Mouse (Mus musculus) ES-E14 (cell line): ENCODE results near the gene Aacs. TPM values are rescaled to one million over a fixed set of nuclear protein-coding genes. Genes with fewer than 3 reads are reported as not detected.

Experiments
- DNase-seq: peaks from one replicate; pipeline ENCODE4 v3.0.0-alpha.2; 2013; ENCODE audit warnings: low read depth, low spot score
- H3K27ac ChIP-seq: 2 replicates; pipeline ENCODE4 v1.5.1; 2012; ENCODE audit warnings: low read depth, mild to moderate bottlenecking, low read length, moderate library complexity, mixed read lengths; ENCODE audit not compliant: poor library complexity, insufficient read depth, severe bottlenecking
- H3K36me3 ChIP-seq: 2 replicates; pipeline ENCODE4 v1.6.1; 2012; ENCODE audit warnings: mild to moderate bottlenecking, low read length, moderate library complexity, mixed read lengths; ENCODE audit not compliant: control insufficient read depth, poor library complexity, insufficient read depth, severe bottlenecking
- H3K4me1 ChIP-seq, 2 experiments: fragments of 150-350 bp in 1 of 2; sonication (generic) in 1 of 2; 2 replicates each; pipeline ENCODE4 v1.6.1; 2012; ENCODE audit warnings: low read length in 2 of 2, mild to moderate bottlenecking in 1 of 2, mixed read lengths in 1 of 2; ENCODE audit not compliant: control insufficient read depth in 2 of 2, insufficient read depth in 2 of 2, poor library complexity in 1 of 2
- H3K4me3 ChIP-seq, 2 experiments: fragments of 150-350 bp in 1 of 2; sonication (generic) in 1 of 2; 2 replicates each; pipeline ENCODE4 v1.5.1; 2012; ENCODE audit warnings: low read length in 2 of 2, low read depth in 1 of 2, mild to moderate bottlenecking in 1 of 2, mixed read lengths in 1 of 2; ENCODE audit not compliant: insufficient read depth in 1 of 2, poor library complexity in 1 of 2, severe bottlenecking in 1 of 2
- H3K9ac ChIP-seq: 2 replicates; pipeline ENCODE4 v1.6.1; 2012; ENCODE audit warnings: low read depth, mild to moderate bottlenecking, low read length, mixed read lengths; ENCODE audit not compliant: poor library complexity, insufficient read depth, severe bottlenecking
- H3K9me3 ChIP-seq: fragments of 150-350 bp; sonication (generic); 2 replicates; pipeline ENCODE4 v1.6.1; 2012; ENCODE audit warnings: low read depth, mild to moderate bottlenecking, low read length; ENCODE audit not compliant: control insufficient read depth, insufficient read depth
- CHD2 ChIP-seq: IDR thresholded peaks from 2 replicates; pipeline ENCODE4 v1.6.1; 2014; ENCODE audit warnings: mild to moderate bottlenecking, low read depth, low read length, inconsistent platforms
- HCFC1 ChIP-seq: IDR thresholded peaks from 2 replicates; pipeline ENCODE4 v1.6.1; 2012; ENCODE audit warnings: low read length, inconsistent platforms, borderline replicate concordance; ENCODE audit not compliant: insufficient read depth
- MAFK ChIP-seq: IDR thresholded peaks from 2 replicates; pipeline ENCODE4 v1.6.1; 2014; ENCODE audit warnings: mild to moderate bottlenecking, low read depth, low read length, inconsistent platforms; ENCODE audit not compliant: insufficient read depth
- ZC3H11A ChIP-seq: IDR thresholded peaks from 2 replicates; pipeline ENCODE4 v1.6.1; 2012; ENCODE audit warnings: low read depth, mild to moderate bottlenecking, inconsistent platforms, low read length, borderline replicate concordance
- ZNF384 ChIP-seq: IDR thresholded peaks from 2 replicates; pipeline ENCODE4 v1.6.1; 2012; ENCODE audit warnings: low read depth, low read length, inconsistent platforms
- in situ Hi-C, 2 experiments: fragments of 600-800 bp; cut with MboI; formaldehyde crosslinking; loops; one replicate each; pipeline ENCODE4 v1.15.1; 2025; ENCODE audit warnings: low sequenced_read_pairs in 2 of 2, inconsistent platforms in 1 of 2; ENCODE audit not compliant: unreplicated experiment in 2 of 2
- total RNA-seq: library from RNA; depleted of rRNA; stranded (reverse); fragments of 300-350 nt; gene quantifications from 2 replicates; pipeline ENCODE4 v1.2.3, GENCODE M21; 2012

Gene Aacs
- total RNA-seq, 1 experiment, result 20.6 TPM

DNA sequence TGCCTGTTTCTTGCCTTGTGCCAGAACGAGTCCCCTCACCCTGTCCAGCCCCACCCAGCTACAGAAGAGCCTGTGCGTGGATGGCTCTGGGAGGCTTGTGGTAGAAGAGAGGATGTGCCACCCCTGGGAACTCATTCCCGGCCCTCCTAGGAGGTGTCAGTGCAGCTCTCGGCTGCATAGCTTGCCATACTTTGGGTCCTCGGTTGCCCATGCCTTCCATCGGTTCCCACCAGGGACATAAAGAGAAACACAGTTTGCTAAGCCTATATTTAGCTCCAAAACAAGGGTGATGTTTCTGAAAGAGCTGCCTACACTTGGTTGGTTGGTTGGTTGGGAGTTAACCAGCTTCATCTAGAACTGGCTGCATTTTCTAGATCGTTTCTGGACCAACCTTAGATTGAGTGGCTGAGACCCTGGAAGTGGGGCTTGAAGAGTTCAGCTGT is 58.6 kb downstream of the Aacs start:
- in situ Hi-C loops, result no loop called here
- no peak for DNase-seq
- Histone ChIP-seq H3K9me3 (no peaks in the 10 kb centered on the region), H3K9ac (no peak overlapping the region), H3K4me1 (peaks cover 0 to 9% of the 10 kb centered on the region in 2 experiments; a peak in 2 of 4 replicates), H3K36me3 (no peaks in the 10 kb centered on the region), H3K27ac (no peak overlapping the region), H3K4me3 (no peak overlapping the region)
- TF ChIP-seq MAFK (no peak), HCFC1 (no peak)

DNA sequence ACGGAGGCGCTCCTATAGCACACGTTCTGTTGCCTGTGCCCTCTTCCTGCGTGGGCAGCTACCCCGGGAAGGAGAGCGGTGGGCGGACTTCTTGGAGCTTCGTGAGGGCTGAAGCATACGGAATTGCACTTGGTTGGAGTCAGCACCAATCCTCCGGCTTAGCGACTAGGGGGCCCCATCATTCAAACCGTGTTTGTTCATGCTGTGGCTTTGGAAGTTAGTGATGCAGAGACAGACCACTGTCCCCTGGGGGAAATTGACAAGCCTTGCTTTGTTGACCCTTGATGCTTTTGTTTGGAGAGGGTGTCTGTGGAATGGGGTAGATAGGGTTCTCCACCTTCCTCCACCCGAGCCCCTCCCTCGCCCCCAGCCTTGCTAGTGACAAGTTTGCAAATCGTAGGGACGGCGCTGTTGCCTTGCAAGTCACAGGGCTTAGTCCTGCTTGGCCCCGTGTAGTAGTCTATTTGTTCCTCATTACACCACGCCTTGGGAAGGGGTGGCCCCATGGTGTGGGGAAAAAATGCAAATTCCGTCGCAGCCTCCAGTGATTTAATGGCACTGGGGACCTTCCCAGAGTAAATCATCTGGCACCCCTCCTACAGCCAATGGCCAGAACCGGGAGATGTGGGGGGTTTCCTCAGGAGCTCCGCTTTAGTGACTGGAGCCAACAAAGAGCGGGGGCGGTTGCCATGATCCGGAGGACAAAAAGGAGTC is 59.2 kb downstream of the Aacs start:
- no peak overlapping the region for H3K4me3 ChIP-seq
- H3K9me3 ChIP-seq, result no peaks in the 10 kb centered on the region
- no peak for DNase-seq
- no peak overlapping the region for H3K9ac ChIP-seq
- no peak overlapping the region for H3K27ac ChIP-seq
- peaks cover 0 to 9% of the 10 kb centered on the region in 2 experiments; a peak in 2 of 4 replicates for H3K4me1 ChIP-seq
- in situ Hi-C loops, result no loop called here
- no peak for TF ChIP-seq ZNF384
- no peak for TF ChIP-seq MAFK
- no peak for TF ChIP-seq CHD2
- TF ChIP-seq ZC3H11A, result no peak
- no peak for TF ChIP-seq HCFC1
- H3K36me3 ChIP-seq, result no peaks in the 10 kb centered on the region

- Histone ChIP-seq H3K4me3 (no peak overlapping the region), H3K9me3 (no peaks in the 10 kb centered on the region), H3K4me1 (peaks cover 1 to 4% of the 10 kb centered on the region in 2 experiments; a peak in 2 of 4 replicates), H3K9ac (no peak overlapping the region), H3K27ac (no peak overlapping the region), H3K36me3 (no peaks in the 10 kb centered on the region)
- in situ Hi-C loops, result no loop called here
- no peak for TF ChIP-seq ZNF384
- no peak for TF ChIP-seq CHD2
- TF ChIP-seq HCFC1, result no peak
- no peak for TF ChIP-seq ZC3H11A
- TF ChIP-seq MAFK, result no peak
- no peak for DNase-seq
These were observed 69.5 kb downstream of the Aacs start for GRCm38 (mm10) chr5:125545090-125545489.

- no peak overlapping the region for H3K9ac ChIP-seq
- TF ChIP-seq ZNF384 (no peak), CHD2 (no peak), HCFC1 (no peak), MAFK (no peak), ZC3H11A (no peak)
- H3K9me3 ChIP-seq, result no peaks in the 10 kb centered on the region
- H3K4me1 ChIP-seq, result peaks cover 1 to 4% of the 10 kb centered on the region in 2 experiments; a peak in 2 of 4 replicates
- in situ Hi-C loops, result no loop called here
- H3K4me3 ChIP-seq, result peak overlapping the region; percentile 0 to 21
- no peak overlapping the region for H3K27ac ChIP-seq
- H3K36me3 ChIP-seq, result no peaks in the 10 kb centered on the region
- no peak for DNase-seq
These were observed 70.7 kb downstream of the Aacs start for GRCm38 (mm10) chr5:125546293-125546692.

DNA sequence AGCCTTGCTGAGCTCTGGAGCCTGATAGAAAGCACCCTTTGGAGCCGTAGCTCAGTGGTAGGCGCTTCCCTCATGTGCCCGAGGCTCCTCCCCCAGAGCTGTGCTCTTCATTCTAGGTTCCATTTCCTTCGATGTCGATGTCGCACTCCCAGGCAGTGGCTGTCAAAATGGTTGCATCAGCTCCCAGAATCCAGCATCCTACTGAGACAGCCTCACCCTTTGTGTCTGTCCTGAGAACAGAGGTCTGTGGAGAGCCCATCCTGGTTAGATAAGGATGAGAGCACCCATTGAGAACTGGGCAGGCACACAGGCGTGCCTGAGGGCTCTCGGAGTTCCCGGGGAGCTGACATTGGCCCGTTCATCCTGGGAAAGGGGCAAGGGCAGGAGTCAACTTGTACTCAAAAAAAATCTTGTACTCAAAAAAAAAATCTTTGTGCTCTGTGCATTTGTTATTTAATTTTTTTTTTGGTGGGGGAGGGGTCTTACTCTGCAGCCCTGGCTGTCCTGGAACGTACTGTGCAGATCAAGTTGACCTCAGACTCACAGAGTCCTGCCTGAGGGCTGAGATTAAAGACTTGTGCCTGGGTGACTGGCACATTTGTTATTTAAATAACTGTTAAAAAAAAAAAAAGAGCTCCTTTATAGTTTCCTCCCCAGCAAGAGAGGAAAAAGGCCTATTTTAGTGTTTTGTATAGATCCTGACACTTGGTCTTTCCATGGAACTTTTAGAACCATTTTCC is 74.3 kb downstream of the Aacs start:
- Histone ChIP-seq H3K4me3 (no peak overlapping the region), H3K9me3 (no peaks in the 10 kb centered on the region), H3K36me3 (no peaks in the 10 kb centered on the region), H3K9ac (no peak overlapping the region), H3K27ac (no peak overlapping the region), H3K4me1 (peaks cover 1 to 4% of the 10 kb centered on the region in 2 experiments; a peak in 2 of 4 replicates)
- TF ChIP-seq HCFC1, result no peak
- TF ChIP-seq ZNF384, result peak; percentile 38; the same call in 1 of the 2 replicates
- DNase-seq, result no peak
- in situ Hi-C loops, result no loop called here
